Mouse (Mus musculus): ENCODE measurements around the gene Rpl37.
"Not testable (repeated sequence)": the region's sequence is repeated elsewhere in the genome, so short reads cannot be mapped to it uniquely, and the experiment has no call there.

Rpl37 gene

GRCm38 (mm10) chr15:5126456-5126855 lies 10.0 kb downstream of the Rpl37 start:
- DNase-seq (ENCODE audit: low read depth): no peak

- no peak for DNase-seq (ENCODE audit: low read depth)
These were observed 11.0 kb downstream of the Rpl37 start for GRCm38 (mm10) chr15:5127487-5127886.

GRCm38 (mm10) chr15:5128176-5128940 lies 11.9 kb downstream of the Rpl37 start:
- no peak for DNase-seq (ENCODE audit: low read depth)

- DNase-seq (ENCODE audit: low read depth): no peak
These were observed 12.8 kb downstream of the Rpl37 start for GRCm38 (mm10) chr15:5129111-5129805.

- not testable (repeated sequence) for DNase-seq (ENCODE audit: low read depth)
These were observed 14.6 kb downstream of the Rpl37 start for GRCm38 (mm10) chr15:5130887-5131668.

- no peak for DNase-seq (ENCODE audit: low read depth)
These were observed 16.9 kb downstream of the Rpl37 start for GRCm38 (mm10) chr15:5133301-5133700.

GRCm38 (mm10) chr15:5134179-5134578 lies 17.7 kb downstream of the Rpl37 start:
- DNase-seq (ENCODE audit: low read depth): no peak

- no peak for DNase-seq (ENCODE audit: low read depth)
These were observed 18.6 kb downstream of the Rpl37 start for GRCm38 (mm10) chr15:5134945-5135483.

GRCm38 (mm10) chr15:5138021-5138856 lies 21.8 kb downstream of the Rpl37 start:
- DNase-seq (ENCODE audit: low read depth): no peak

- no peak for DNase-seq (ENCODE audit: low read depth)
These were observed 22.9 kb downstream of the Rpl37 start for GRCm38 (mm10) chr15:5139366-5139765.

GRCm38 (mm10) chr15:5139863-5140262 lies 23.4 kb downstream of the Rpl37 start:
- no peak for DNase-seq (ENCODE audit: low read depth)

GRCm38 (mm10) chr15:5140357-5140756 lies 23.9 kb downstream of the Rpl37 start:
- no peak for DNase-seq (ENCODE audit: low read depth)

GRCm38 (mm10) chr15:5142047-5142446 lies 25.6 kb downstream of the Rpl37 start:
- DNase-seq (ENCODE audit: low read depth): peak; percentile 36

GRCm38 (mm10) chr15:5142714-5143113 lies 26.3 kb downstream of the Rpl37 start:
- no peak for DNase-seq (ENCODE audit: low read depth)

- peak; percentile 74 for DNase-seq (ENCODE audit: low read depth)
These were observed 27.0 kb downstream of the Rpl37 start, which contains the start of gene Prkaa1 for GRCm38 (mm10) chr15:5143361-5144020. Prkaa1 (plus strand) TSS chr15:5143861.

GRCm38 (mm10) chr15:5144021-5144778 lies 27.8 kb downstream of the Rpl37 start:
- peak; percentile 69 for DNase-seq (ENCODE audit: low read depth)

- no peak for DNase-seq (ENCODE audit: low read depth)
These were observed 28.9 kb downstream of the Rpl37 start for GRCm38 (mm10) chr15:5145196-5145945.

- no peak for DNase-seq (ENCODE audit: low read depth)
These were observed 32.7 kb downstream of the Rpl37 start for GRCm38 (mm10) chr15:5149187-5149586.

GRCm38 (mm10) chr15:5152171-5152570 lies 35.7 kb downstream of the Rpl37 start:
- no peak for DNase-seq (ENCODE audit: low read depth)

All from induced T-regulatory cell, adult 2 months (primary cell).